Comparison of ENCODE assay signal across 8 mouse cellular contexts in genomic region chr8:70200098-70200681, GRCm38 (mm10). TPM values are rescaled to one million over a fixed set of nuclear protein-coding genes. Genes with fewer than 3 reads are reported as not detected.
DNase-seq lines count a peak whose midpoint lies in the region; ATAC-seq and TF ChIP-seq lines count a peak whose summit lies in the region.

No protein-coding gene starts in this region.

- H3K4me1 ChIP-seq in midbrain, postnatal 0 days (ENCODE audit: insufficient read depth, low read length): peaks cover 2% of the 10 kb centered on the region; the same call in 1 of the 2 replicates
- H3K4me1 ChIP-seq in midbrain, embryonic 10.5 days: peaks cover 11% of the 10 kb centered on the region; the same call in 1 of the 2 replicates
- peaks cover 31% of the 10 kb centered on the region for H3K4me1 ChIP-seq in heart, embryonic 13.5 days

- no peaks in the 10 kb centered on the region for H3K27me3 ChIP-seq in midbrain, postnatal 0 days (ENCODE audit: insufficient read depth, low read length)
- no peaks in the 10 kb centered on the region for H3K27me3 ChIP-seq in midbrain, embryonic 10.5 days (ENCODE audit: low read depth, poor library complexity, severe bottlenecking)
- no peaks in the 10 kb centered on the region for H3K27me3 ChIP-seq in heart, embryonic 13.5 days (replicated peaks)

- TF ChIP-seq CTCF in midbrain, postnatal 0 days (IDR thresholded peaks at IDR 0.05): peak; percentile 54

- H3K36me3 ChIP-seq in midbrain, postnatal 0 days (ENCODE audit: insufficient read depth, low read length): no peaks in the 10 kb centered on the region
- H3K36me3 ChIP-seq in midbrain, embryonic 10.5 days: no peaks in the 10 kb centered on the region
- no peaks in the 10 kb centered on the region for H3K36me3 ChIP-seq in heart, embryonic 13.5 days

- 68% methylated on average over 5 of the region's 5 CpGs for WGBS in midbrain, postnatal 0 days
- 80% methylated on average over 5 of the region's 5 CpGs for WGBS in midbrain, embryonic 10.5 days
- 62% methylated on average over 5 of the region's 5 CpGs for WGBS in heart, embryonic 13.5 days

- no peak overlapping the region for H3K27ac ChIP-seq in midbrain, postnatal 0 days (ENCODE audit: low read depth, low read length)
- no peak overlapping the region for H3K27ac ChIP-seq in midbrain, embryonic 10.5 days (replicated peaks)
- H3K27ac ChIP-seq in heart, embryonic 13.5 days (replicated peaks): no peak overlapping the region

- H3K9me3 ChIP-seq in midbrain, postnatal 0 days (ENCODE audit: low read length): no peaks in the 10 kb centered on the region
- no peaks in the 10 kb centered on the region for H3K9me3 ChIP-seq in midbrain, embryonic 10.5 days (replicated peaks)
- H3K9me3 ChIP-seq in heart, embryonic 13.5 days: no peaks in the 10 kb centered on the region

- H3K4me3 ChIP-seq in midbrain, postnatal 0 days (ENCODE audit: low read depth, low read length): no peak overlapping the region
- no peak overlapping the region for H3K4me3 ChIP-seq in midbrain, embryonic 10.5 days
- H3K4me3 ChIP-seq in heart, embryonic 13.5 days: no peak overlapping the region

- H3K9ac ChIP-seq in midbrain, postnatal 0 days (replicated peaks; ENCODE audit: low read length, poor library complexity, severe bottlenecking): no peak overlapping the region
- H3K9ac ChIP-seq in heart, embryonic 13.5 days: 0 out of 2 replicates have a peak overlapping the region, but pooled peaks have one; percentile 2

- DNase-seq in midbrain, postnatal 0 days (ENCODE audit: low spot score): peak; percentile 55
- no peak for DNase-seq in midbrain, embryonic 10.5 days (ENCODE audit: low spot score)
- DNase-seq in c-Kit-positive CD71-positive TER-119-positive erythroid progenitor cells, embryonic 14.5 days (ENCODE audit: low spot score): peak; percentile 57
- DNase-seq in layer of hippocampus, adult 18-20 months (ENCODE audit: low spot score in 2 of 2): peak; percentile 58 to 82
- peak; percentile 70 for DNase-seq in lung, postnatal 25 days (ENCODE audit: low spot score)
- DNase-seq in yolk sac, embryonic 10.5 days (ENCODE audit: low spot score): no peak
- DNase-seq in gastrocnemius, postnatal 25 days: no peak

- H3K4me2 ChIP-seq in midbrain, postnatal 0 days (ENCODE audit: low read depth, low read length, poor library complexity, severe bottlenecking): no peak overlapping the region
- H3K4me2 ChIP-seq in heart, embryonic 13.5 days: no peak overlapping the region

- 0 out of 2 replicates have a peak, but pooled peaks have one; percentile 41 for ATAC-seq in midbrain, postnatal 0 days (ENCODE audit: low FRiP score)
- no peak for ATAC-seq in heart, embryonic 13.5 days (ENCODE audit: extremely low read depth, insufficient number of reproducible peaks, low FRiP score, low TSS enrichment)

RNA-seq across cellular contexts. Expression of gene Slc25a42, which starts 11.9 kb away (rescaled TPM):
- total RNA-seq in midbrain, postnatal 0 days (2014; rRNA removed): 15.1 and 18.0 TPM in 2 replicates
- polyA plus RNA-seq in midbrain, postnatal 0 days (2015; fragmentation: Nextera tagmentation; extraction: Ambion mirVana): 9.2 and 9.3 TPM in 2 replicates
- polyA plus RNA-seq in midbrain, embryonic 10.5 days (2016; fragmentation: Nextera tagmentation; extraction: Ambion mirVana): 2.2 and 2.7 TPM in 2 replicates
- 8.0 and 8.3 TPM in 2 replicates for polyA plus RNA-seq in heart, embryonic 13.5 days (2015; fragmentation: Nextera tagmentation; extraction: Ambion mirVana)
- total RNA-seq in layer of hippocampus, adult 18-20 months (2021): 10 to 100 TPM; 39.3 to 41.8 TPM
- total RNA-seq in gastrocnemius, postnatal 25 days (2021): 10 to 100 TPM; 30.0 to 39.2 TPM

RNA-seq across cellular contexts. Expression of gene Tmem161a, which starts 28.0 kb away (rescaled TPM):
- total RNA-seq in midbrain, postnatal 0 days (2014; rRNA removed): 52.4 and 64.8 TPM in 2 replicates
- 49.5 and 51.6 TPM in 2 replicates for polyA plus RNA-seq in midbrain, postnatal 0 days (2015; fragmentation: Nextera tagmentation; extraction: Ambion mirVana)
- 66.1 and 73.4 TPM in 2 replicates for polyA plus RNA-seq in midbrain, embryonic 10.5 days (2016; fragmentation: Nextera tagmentation; extraction: Ambion mirVana)
- polyA plus RNA-seq in heart, embryonic 13.5 days (2015; fragmentation: Nextera tagmentation; extraction: Ambion mirVana): 91.8 and 104 TPM in 2 replicates
- total RNA-seq in layer of hippocampus, adult 18-20 months (2021): 10 to 100 TPM; 49.9 to 50.3 TPM
- total RNA-seq in gastrocnemius, postnatal 25 days (2021): 10 to 100 TPM; 68.1 to 72.3 TPM

RNA-seq across cellular contexts. Expression of gene Sugp2, which starts 33.8 kb away (rescaled TPM):
- 139 and 150 TPM in 2 replicates for total RNA-seq in midbrain, postnatal 0 days (2014; rRNA removed)
- 71.7 and 75.7 TPM in 2 replicates for polyA plus RNA-seq in midbrain, postnatal 0 days (2015; fragmentation: Nextera tagmentation; extraction: Ambion mirVana)
- polyA plus RNA-seq in midbrain, embryonic 10.5 days (2016; fragmentation: Nextera tagmentation; extraction: Ambion mirVana): 57.6 and 62.4 TPM in 2 replicates
- 23.2 and 24.3 TPM in 2 replicates for polyA plus RNA-seq in heart, embryonic 13.5 days (2015; fragmentation: Nextera tagmentation; extraction: Ambion mirVana)
- total RNA-seq in layer of hippocampus, adult 18-20 months (2021): 100 to 1,000 TPM; 112 to 123 TPM
- total RNA-seq in gastrocnemius, postnatal 25 days (2021): 10 to 100 TPM; 43.1 to 45.0 TPM

RNA-seq across cellular contexts. Expression of gene Armc6, which starts 34.1 kb away (rescaled TPM):
- 112 and 119 TPM in 2 replicates for total RNA-seq in midbrain, postnatal 0 days (2014; rRNA removed)
- 116 and 121 TPM in 2 replicates for polyA plus RNA-seq in midbrain, postnatal 0 days (2015; fragmentation: Nextera tagmentation; extraction: Ambion mirVana)
- 35.7 and 38.8 TPM in 2 replicates for polyA plus RNA-seq in midbrain, embryonic 10.5 days (2016; fragmentation: Nextera tagmentation; extraction: Ambion mirVana)
- 20.6 and 20.7 TPM in 2 replicates for polyA plus RNA-seq in heart, embryonic 13.5 days (2015; fragmentation: Nextera tagmentation; extraction: Ambion mirVana)
- total RNA-seq in layer of hippocampus, adult 18-20 months (2021): 10 to 100 TPM; 41.2 to 41.4 TPM
- 1 to 10 TPM; 7.6 to 8.2 TPM for total RNA-seq in gastrocnemius, postnatal 25 days (2021)

Comparison
In these comparisons a context has a peak if more than half of its experiments do, and no peak if none do; other contexts are left out.
1. DNase-seq: peak in midbrain, postnatal 0 days (single experiment), c-Kit-positive CD71-positive TER-119-positive erythroid progenitor cells, embryonic 14.5 days (single experiment), layer of hippocampus, adult 18-20 months (2 of 2) and lung, postnatal 25 days (single experiment); none in midbrain, embryonic 10.5 days (single experiment), yolk sac, embryonic 10.5 days (single experiment) and gastrocnemius, postnatal 25 days (single experiment).